Mouse (Mus musculus) intestine, postnatal 0 days (tissue): ENCODE data around the gene Ptch1. TPM values are rescaled to one million over a fixed set of nuclear protein-coding genes. Genes with fewer than 3 reads are reported as not detected.

Experiments
- ATAC-seq: fragments of 200-750 bp; cut with Nextera tagmentation; 2 replicates; pipeline ENCODE4 v1.8.0; 2017; ENCODE audit warnings: mild to moderate bottlenecking, moderate TSS enrichment, moderate library complexity
- H3K27ac ChIP-seq: fragments of 300-500 bp; sonication (generic); 2 replicates; pipeline ENCODE4 v1.5.1; 2014; ENCODE audit warnings: mild to moderate bottlenecking, low read depth, low read length, moderate library complexity
- H3K27me3 ChIP-seq: fragments of 300-500 bp; sonication (generic); replicated peaks from 2 replicates; pipeline ENCODE4 v1.6.1; 2014; ENCODE audit warnings: low read length, mixed read lengths; ENCODE audit not compliant: control insufficient read depth, insufficient read depth
- H3K36me3 ChIP-seq: fragments of 300-500 bp; sonication (generic); 2 replicates; pipeline ENCODE4 v1.6.1; 2014; ENCODE audit warnings: mild to moderate bottlenecking, moderate library complexity; ENCODE audit not compliant: control insufficient read depth, insufficient read depth
- H3K4me1 ChIP-seq: fragments of 300-500 bp; sonication (generic); replicated peaks from 2 replicates; pipeline ENCODE4 v1.6.1; 2014; ENCODE audit warnings: antibody characterized with exemption, low read length, mixed read lengths; ENCODE audit not compliant: control insufficient read depth, insufficient read depth
- H3K4me2 ChIP-seq: fragments of 300-500 bp; sonication (generic); replicated peaks from 2 replicates; pipeline ENCODE4 v1.6.1; 2014; ENCODE audit warnings: low read depth, mild to moderate bottlenecking, moderate library complexity
- H3K4me3 ChIP-seq: fragments of 300-500 bp; sonication (generic); 2 replicates; pipeline ENCODE4 v1.5.1; 2014; ENCODE audit warnings: low read depth, low read length
- H3K9ac ChIP-seq: fragments of 300-500 bp; sonication (generic); 2 replicates; pipeline ENCODE4 v1.6.1; 2014; ENCODE audit warnings: mild to moderate bottlenecking, low read depth, low read length
- H3K9me3 ChIP-seq: fragments of 300-500 bp; sonication (generic); 2 replicates; pipeline ENCODE4 v1.6.1; 2016; ENCODE audit warnings: mixed run types; ENCODE audit not compliant: control insufficient read depth
- CTCF ChIP-seq: sonication (generic); IDR thresholded peaks from 2 replicates; pipeline ENCODE4 v1.5.1; 2016; ENCODE audit warnings: low read depth, mild to moderate bottlenecking, control low read depth, antibody characterized with exemption, moderate library complexity
- WGBS: fragments of 180-500 bp; shearing (Covaris S2); extraction: QIAGEN DNeasy Blood & Tissue Kit; methylation state at CpG from one replicate; pipeline ENCODE4 v1.1.7; 2014; 5-methylcytosine and 5-hydroxymethylcytosine counted together
- polyA plus RNA-seq: library from polyadenylated mRNA; unstranded; fragments of >200 nt; fragmentation: Nextera tagmentation; extraction: Ambion mirVana; gene quantifications from 2 replicates; pipeline ENCODE4 v1.2.1, GENCODE M21; 2015

Ptch1 gene
- polyA plus RNA-seq, 1 experiment from 2014 or later: 11.0 TPM

- peaks cover 18% of the 10 kb centered on the region; the same call in 1 of the 2 replicates for H3K4me1 ChIP-seq
- peak overlapping the region; percentile 92 for H3K9ac ChIP-seq
- H3K4me2 ChIP-seq: peak overlapping the region; percentile 97
- peak overlapping the region; percentile 86 for H3K4me3 ChIP-seq
- ATAC-seq: no peak
- no peaks in the 10 kb centered on the region for H3K27me3 ChIP-seq
- no peaks in the 10 kb centered on the region for H3K9me3 ChIP-seq
- 2% methylated on average over 7 of the region's 7 CpGs for WGBS
- no peak for TF ChIP-seq CTCF
- H3K27ac ChIP-seq: peak overlapping the region; percentile 94; the same call in 1 of the 2 replicates
- H3K36me3 ChIP-seq: no peaks in the 10 kb centered on the region; the same call in 1 of the 2 replicates
Observed at GRCm38 (mm10) chr13:63562141-63562971, 11.0 kb downstream of the Ptch1 start.

GRCm38 (mm10) chr13:63558297-63558890 is 15.0 kb downstream of the Ptch1 start:
- WGBS: 38% methylated on average over 8 of the region's 8 CpGs
- Histone ChIP-seq H3K36me3 (no peaks in the 10 kb centered on the region; the same call in 1 of the 2 replicates), H3K9ac (no peak overlapping the region), H3K4me1 (peaks cover 18% of the 10 kb centered on the region; the same call in 1 of the 2 replicates), H3K4me3 (peak overlapping the region; percentile 16; the same call in 1 of the 2 replicates), H3K9me3 (no peaks in the 10 kb centered on the region), H3K4me2 (peak overlapping the region; percentile 97), H3K27ac (no peak overlapping the region), H3K27me3 (no peaks in the 10 kb centered on the region)
- no peak for TF ChIP-seq CTCF
- no peak for ATAC-seq

GRCm38 (mm10) chr13:63556431-63556830 is 17.0 kb downstream of the Ptch1 start:
- no peak for ATAC-seq
- 15% methylated on average over 1 of the region's 1 CpGs for WGBS
- no peak overlapping the region for H3K9ac ChIP-seq
- TF ChIP-seq CTCF: no peak
- H3K27ac ChIP-seq: peak overlapping the region; percentile 36; the same call in 1 of the 2 replicates
- H3K36me3 ChIP-seq: no peaks in the 10 kb centered on the region; the same call in 1 of the 2 replicates
- H3K4me2 ChIP-seq: peak overlapping the region; percentile 97; the same call in 1 of the 2 replicates
- no peaks in the 10 kb centered on the region for H3K9me3 ChIP-seq
- H3K4me3 ChIP-seq: no peak overlapping the region
- H3K4me1 ChIP-seq: peaks cover 14% of the 10 kb centered on the region; the same call in 1 of the 2 replicates
- no peaks in the 10 kb centered on the region for H3K27me3 ChIP-seq

GRCm38 (mm10) chr13:63555885-63556284 is 17.5 kb downstream of the Ptch1 start:
- peak overlapping the region; percentile 48 for H3K4me2 ChIP-seq
- no peaks in the 10 kb centered on the region for H3K27me3 ChIP-seq
- H3K9ac ChIP-seq: no peak overlapping the region
- no peaks in the 10 kb centered on the region; the same call in 1 of the 2 replicates for H3K36me3 ChIP-seq
- H3K4me1 ChIP-seq: peaks cover 10% of the 10 kb centered on the region; the same call in 1 of the 2 replicates
- ATAC-seq: no peak
- H3K4me3 ChIP-seq: 0 out of 2 replicates have a peak overlapping the region, but pooled peaks have one; percentile 12
- 36% methylated on average over 5 of the region's 5 CpGs for WGBS
- no peak for TF ChIP-seq CTCF
- H3K9me3 ChIP-seq: no peaks in the 10 kb centered on the region
- 0 out of 2 replicates have a peak overlapping the region, but pooled peaks have one; percentile 36 for H3K27ac ChIP-seq

- no peak for ATAC-seq
- H3K27ac ChIP-seq: no peak overlapping the region
- H3K4me2 ChIP-seq: peak overlapping the region; percentile 13; the same call in 1 of the 2 replicates
- H3K9me3 ChIP-seq: no peaks in the 10 kb centered on the region
- H3K4me3 ChIP-seq: no peak overlapping the region
- TF ChIP-seq CTCF: no peak
- no peaks in the 10 kb centered on the region for H3K27me3 ChIP-seq
- H3K36me3 ChIP-seq: no peaks in the 10 kb centered on the region; the same call in 1 of the 2 replicates
- no peak overlapping the region for H3K9ac ChIP-seq
- H3K4me1 ChIP-seq: peaks cover 10% of the 10 kb centered on the region; the same call in 1 of the 2 replicates
- WGBS: 51% methylated on average over 11 of the region's 11 CpGs
Observed at GRCm38 (mm10) chr13:63554569-63554968, 18.8 kb downstream of the Ptch1 start.

GRCm38 (mm10) chr13:63553436-63553835 is 20.0 kb downstream of the Ptch1 start:
- no peak for TF ChIP-seq CTCF
- Histone ChIP-seq H3K9me3 (no peaks in the 10 kb centered on the region), H3K36me3 (no peaks in the 10 kb centered on the region), H3K4me1 (no peaks in the 10 kb centered on the region), H3K4me3 (no peak overlapping the region), H3K4me2 (no peak overlapping the region; the same call in 1 of the 2 replicates), H3K9ac (no peak overlapping the region), H3K27ac (no peak overlapping the region), H3K27me3 (no peaks in the 10 kb centered on the region)
- ATAC-seq: no peak
- WGBS: 60% methylated on average over 5 of the region's 5 CpGs
